ENCODE assay signal across 16 mouse cellular contexts in genomic region chr9:55216078-55216477, GRCm38 (mm10).
"Had no signal": no experiment of that assay in that cellular context is flagged by ENCODE, and none has a peak within 500 bp of the region (broad histone marks: within the 10 kb centered on the region; RNA-seq: fewer than 3 reads in every experiment).

No protein-coding gene starts in this region.

- H3K27ac ChIP-seq: kidney, embryonic 15.5 days; liver, embryonic 15.5 days; lung, embryonic 15.5 days; midbrain, embryonic 10.5 days; midbrain, embryonic 13.5 days had no signal

- ATAC-seq: midbrain, embryonic 13.5 days had no signal

- DNase-seq: kidney, adult 8-10 months; kidney, postnatal 10 days; kidney, postnatal 36 days; lung, adult 18-20 months; lung, postnatal 10 days; lung, postnatal 36 days; thymus, adult 2 months; thymus, postnatal 14 days; thymus, postnatal 4 days had no signal

- H3K4me2 ChIP-seq: kidney, embryonic 15.5 days; liver, embryonic 11.5 days; liver, embryonic 15.5 days; lung, embryonic 15.5 days; midbrain, embryonic 13.5 days had no signal

- H3K4me3 ChIP-seq: kidney, embryonic 15.5 days; liver, embryonic 15.5 days; lung, embryonic 15.5 days; megakaryocyte, embryonic 14.5 days; midbrain, embryonic 10.5 days; midbrain, embryonic 13.5 days had no signal

- H3K9ac ChIP-seq: kidney, embryonic 15.5 days; liver, embryonic 15.5 days; lung, embryonic 15.5 days; midbrain, embryonic 13.5 days had no signal

- H3K9me3 ChIP-seq: kidney, embryonic 15.5 days; liver, embryonic 15.5 days; lung, embryonic 15.5 days; megakaryocyte, embryonic 14.5 days; midbrain, embryonic 10.5 days; midbrain, embryonic 13.5 days had no signal

- H3K27me3 ChIP-seq: kidney, embryonic 15.5 days; liver, embryonic 15.5 days; lung, embryonic 15.5 days; megakaryocyte, embryonic 14.5 days; midbrain, embryonic 13.5 days had no signal
